Mouse (Mus musculus) frontal cortex, postnatal 25 days (tissue): Measurements from ENCODE around the gene Cdk5rap3.

Experiments
- DNase-seq, 2 experiments: peaks; one replicate each; pipeline ENCODE4 v3.0.0; 2022; ENCODE audit warnings: low spot score in 2 of 2

Gene Cdk5rap3

GRCm38 (mm10) chr11:96899449-96900306 is 16.6 kb downstream of the Cdk5rap3 start:
- no peak for DNase-seq

DNA sequence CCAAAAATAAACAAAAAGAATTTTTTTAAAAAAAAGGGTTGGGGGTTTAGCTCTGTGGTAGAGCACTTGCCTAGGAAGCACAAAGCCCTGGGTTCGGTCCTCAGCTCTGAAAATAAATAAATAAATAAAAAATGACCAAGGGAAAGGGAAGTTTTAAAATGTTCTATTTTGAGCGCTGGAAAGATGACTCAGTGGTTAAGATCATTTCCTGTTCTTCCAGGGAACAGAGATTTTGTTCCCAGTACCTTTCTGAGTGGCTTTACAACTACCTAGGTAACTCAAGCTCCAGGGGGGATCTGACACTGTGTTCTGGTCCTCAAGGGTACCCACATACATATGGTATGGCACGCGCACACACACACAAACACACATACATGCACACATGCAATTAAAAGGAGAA is 20.4 kb downstream of the Cdk5rap3 start:
- no peak for DNase-seq

GRCm38 (mm10) chr11:96893203-96893842 is 23.0 kb downstream of the Cdk5rap3 start:
- DNase-seq, result no peak

DNA sequence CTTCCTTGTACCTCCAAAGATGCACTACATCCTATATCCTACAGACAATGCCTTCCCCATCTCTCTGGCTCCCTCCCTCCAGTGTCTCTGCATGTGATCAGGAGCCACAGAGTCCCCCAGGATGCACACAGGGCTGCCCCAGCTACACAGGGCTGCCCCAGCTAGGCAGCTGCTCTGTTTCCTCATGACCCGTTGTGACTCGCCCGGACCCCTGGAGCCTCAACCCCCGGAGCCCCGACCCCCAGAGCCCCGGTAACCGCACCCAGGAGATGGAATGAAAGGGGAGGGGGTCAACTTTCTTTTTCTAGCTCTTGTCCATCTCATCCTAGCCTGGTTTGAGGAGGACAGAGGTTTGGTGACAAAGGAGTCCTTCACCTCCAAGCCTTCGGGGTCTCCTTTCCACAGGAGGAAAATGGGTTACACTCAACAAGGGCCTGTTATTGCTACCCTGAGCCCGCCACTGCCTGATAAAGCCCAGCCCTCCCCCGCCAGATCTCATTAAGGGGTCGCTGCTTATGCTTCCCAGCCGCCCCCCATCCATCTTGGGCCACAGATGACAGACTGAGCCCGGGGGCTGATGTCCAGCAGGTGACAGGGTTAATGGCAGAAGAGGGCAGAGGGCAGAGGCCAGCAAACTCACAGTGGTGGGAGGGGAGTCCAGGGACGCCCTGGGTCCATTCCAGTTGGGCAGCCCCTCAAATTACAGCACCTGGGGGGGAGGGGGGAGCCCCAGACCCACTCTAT is 24.3 kb downstream of the Cdk5rap3 start:
- DNase-seq, result no peak

DNA sequence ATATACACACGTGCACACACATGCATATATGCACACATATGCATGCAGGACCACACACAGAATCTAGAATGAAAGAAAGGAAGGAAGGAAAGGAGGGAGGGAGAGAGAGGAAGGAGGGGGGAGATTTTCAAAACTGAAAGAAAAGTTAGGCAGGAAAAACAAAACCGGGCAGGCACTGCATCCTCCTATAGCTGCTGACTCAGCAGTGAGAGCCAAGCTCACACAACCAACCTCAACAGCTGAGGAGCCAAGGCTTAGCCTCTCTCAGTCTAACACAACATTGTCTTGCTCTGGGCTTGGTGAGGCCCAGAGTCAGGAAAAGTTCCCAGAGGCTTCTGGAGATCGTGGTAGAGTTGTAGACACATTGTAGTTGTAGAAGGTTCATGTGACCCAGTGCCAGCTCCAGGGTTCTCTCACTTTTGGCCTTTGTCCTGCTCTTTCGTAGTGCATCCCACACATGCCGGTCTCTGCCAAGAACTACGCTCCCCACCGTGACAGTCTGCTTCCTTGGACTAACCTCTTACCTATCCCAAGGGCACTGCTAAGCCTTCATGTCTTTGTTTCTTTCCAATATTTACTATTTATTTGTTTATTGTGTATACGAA is 29.3 kb downstream of the Cdk5rap3 start:
- DNase-seq, result no peak

GRCm38 (mm10) chr11:96885901-96886340 is 30.4 kb downstream of the Cdk5rap3 start:
- no peak for DNase-seq

- DNase-seq, result no peak
Observed at GRCm38 (mm10) chr11:96880296-96880695, 36.0 kb downstream of the Cdk5rap3 start.

- DNase-seq, result no peak
Observed at GRCm38 (mm10) chr11:96879359-96879758, 36.9 kb downstream of the Cdk5rap3 start.

DNA sequence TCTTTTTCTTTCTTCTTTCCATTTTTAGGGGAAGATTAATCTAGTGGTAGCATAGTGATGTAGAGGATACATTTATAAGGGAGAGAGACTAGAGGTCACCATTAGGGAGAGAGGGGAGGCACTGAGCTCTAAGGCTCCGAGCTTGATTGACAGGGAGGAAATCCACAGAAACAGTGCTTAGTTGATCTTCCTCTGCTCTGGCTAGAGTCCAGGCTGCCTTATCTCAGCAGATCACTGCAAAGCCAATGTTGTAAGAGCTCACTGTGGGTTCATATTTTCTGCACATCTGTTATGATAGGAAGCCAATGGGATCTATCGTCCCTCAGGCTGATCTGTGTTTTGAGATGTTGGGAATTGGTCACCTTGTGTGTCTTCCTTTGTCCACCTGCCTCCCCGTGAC is 37.6 kb downstream of the Cdk5rap3 start:
- DNase-seq, result no peak

DNA sequence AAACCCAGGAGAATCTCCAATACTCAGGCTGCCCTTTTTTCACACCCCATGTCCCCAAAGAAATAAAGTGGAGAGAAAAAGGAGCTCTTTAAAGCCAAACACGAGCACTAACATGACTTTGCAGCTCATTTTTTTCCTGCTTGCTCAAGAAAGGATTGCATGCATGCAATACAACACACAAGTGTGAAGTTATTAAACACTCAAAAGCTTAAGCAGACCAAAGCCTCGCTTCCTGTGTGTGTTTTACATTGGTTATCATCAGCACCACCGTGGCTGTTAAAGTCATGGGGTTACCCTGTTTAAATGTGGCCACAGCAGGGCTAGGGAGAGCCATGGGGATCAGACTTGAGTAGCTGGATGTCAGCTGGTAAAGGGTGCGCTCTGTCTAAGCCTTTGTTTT is 39.2 kb downstream of the Cdk5rap3 start:
- no peak for DNase-seq

GRCm38 (mm10) chr11:96876300-96877040 is 39.8 kb downstream of the Cdk5rap3 start:
- DNase-seq, result peak in 1 of 2 experiments; percentile 17

GRCm38 (mm10) chr11:96875745-96876144 is 40.6 kb downstream of the Cdk5rap3 start:
- peak; percentile 56 to 80 for DNase-seq

DNA sequence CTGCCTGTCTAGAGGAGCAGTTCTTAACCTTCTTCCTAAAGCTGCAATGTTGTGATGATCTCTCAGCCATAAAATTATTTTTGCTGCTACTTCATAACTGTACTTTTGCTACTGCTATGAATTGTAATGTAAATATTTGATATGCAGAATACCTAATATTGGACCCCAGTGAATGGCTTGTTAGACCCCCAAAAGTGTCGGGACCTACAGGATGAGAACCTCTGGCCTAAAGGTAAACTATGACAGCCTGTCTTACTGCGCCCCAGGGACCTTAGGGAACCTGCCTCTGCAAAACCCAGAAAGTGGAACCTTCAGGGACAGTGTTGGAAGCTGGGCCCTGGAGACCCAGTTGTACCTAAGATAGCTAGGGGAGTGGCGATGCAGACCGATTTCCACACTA is 41.0 kb downstream of the Cdk5rap3 start:
- DNase-seq, result no peak

DNA sequence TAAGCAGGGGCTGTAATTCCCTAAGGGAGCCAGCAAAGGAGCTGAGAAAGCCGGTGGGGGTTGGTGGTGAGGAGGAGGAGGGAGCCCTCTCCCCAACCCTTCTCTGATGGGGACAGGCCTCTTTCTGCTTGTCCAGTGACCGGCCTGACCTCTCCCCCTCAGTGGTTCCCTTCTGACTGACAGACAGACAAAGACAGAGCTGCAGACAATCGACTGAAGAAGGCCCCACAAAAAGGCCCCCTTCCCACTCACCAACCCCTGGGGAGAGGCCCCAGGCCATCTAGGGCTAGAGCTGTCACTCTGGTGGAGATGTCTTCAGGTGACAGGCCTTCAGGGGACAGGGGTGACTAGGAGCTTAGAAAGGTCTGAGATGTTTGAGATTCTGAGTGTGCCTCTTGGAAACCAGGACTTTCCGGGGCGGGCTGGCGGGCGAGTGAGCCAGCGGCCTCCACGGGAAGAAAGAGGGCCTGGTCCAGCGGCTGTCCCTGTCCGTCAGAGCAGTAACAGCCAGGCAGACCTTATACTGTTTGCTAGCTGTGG is 42.6 kb downstream of the Cdk5rap3 start:
- DNase-seq, result no peak

DNA sequence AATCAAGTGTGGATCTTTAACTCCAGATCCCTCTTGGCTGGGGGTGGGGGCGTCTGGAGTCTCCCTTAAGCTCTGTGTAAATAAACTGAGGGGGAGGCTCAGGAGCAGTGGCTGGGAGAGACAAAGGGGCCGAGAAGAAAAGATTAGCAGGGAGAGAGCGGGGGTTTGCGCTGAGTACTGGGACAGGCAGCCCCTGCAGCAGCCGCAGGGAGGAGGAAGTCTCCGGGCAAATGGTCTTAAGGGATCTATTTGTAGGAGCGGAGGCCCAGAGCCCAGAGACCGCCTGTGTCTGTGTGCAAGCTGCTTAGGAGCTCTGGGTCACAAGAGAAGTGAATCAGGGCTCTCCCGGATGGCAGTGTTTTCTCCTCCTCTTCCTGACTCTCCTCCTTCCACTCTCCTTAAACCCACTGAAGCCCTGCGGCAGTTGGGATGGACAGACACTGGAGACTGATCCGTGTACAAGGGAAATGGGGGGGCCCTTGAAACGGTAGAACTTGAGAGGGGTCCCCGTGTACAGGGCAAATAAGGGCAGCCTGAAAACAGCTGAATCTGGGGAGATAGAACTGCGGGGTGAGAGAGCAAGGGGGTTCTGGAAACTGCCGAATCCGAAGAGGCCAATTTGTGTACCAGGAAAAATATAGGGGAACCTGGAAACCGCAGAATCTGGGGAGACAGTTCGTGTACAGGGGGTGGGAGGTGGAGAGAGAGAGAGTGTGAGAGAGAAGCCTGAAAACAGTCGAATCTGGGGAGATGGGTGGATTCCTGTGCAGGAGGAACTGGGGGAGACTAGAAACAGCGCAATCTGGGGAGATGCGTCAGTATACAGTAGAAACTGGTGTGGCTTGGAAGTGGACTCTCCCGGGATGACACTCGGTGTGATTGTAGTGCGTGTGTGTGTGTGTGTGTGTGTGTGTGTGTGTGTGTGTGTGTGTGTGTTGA is 43.6 kb downstream of the Cdk5rap3 start:
- no peak for DNase-seq

DNA sequence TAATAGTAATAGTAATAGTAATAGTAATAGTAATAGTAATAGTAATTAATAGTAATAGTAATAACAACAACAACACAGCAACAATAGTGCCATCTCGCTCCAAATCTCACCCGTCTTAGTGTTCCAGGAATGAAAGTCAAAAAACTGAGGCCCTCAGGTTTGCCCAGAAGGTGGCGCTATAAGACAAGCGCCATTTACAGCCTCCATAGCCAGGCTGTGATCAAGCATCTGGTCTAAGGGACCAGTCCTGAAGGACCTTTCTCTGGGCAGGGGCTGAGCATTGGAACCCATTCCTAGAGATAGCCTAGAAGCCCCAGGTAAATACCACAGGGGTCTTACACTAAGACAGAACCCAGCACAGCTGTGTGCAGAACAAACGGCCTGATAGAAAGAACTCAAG is 49.1 kb downstream of the Cdk5rap3 start:
- peak; percentile 66 for DNase-seq

DNA sequence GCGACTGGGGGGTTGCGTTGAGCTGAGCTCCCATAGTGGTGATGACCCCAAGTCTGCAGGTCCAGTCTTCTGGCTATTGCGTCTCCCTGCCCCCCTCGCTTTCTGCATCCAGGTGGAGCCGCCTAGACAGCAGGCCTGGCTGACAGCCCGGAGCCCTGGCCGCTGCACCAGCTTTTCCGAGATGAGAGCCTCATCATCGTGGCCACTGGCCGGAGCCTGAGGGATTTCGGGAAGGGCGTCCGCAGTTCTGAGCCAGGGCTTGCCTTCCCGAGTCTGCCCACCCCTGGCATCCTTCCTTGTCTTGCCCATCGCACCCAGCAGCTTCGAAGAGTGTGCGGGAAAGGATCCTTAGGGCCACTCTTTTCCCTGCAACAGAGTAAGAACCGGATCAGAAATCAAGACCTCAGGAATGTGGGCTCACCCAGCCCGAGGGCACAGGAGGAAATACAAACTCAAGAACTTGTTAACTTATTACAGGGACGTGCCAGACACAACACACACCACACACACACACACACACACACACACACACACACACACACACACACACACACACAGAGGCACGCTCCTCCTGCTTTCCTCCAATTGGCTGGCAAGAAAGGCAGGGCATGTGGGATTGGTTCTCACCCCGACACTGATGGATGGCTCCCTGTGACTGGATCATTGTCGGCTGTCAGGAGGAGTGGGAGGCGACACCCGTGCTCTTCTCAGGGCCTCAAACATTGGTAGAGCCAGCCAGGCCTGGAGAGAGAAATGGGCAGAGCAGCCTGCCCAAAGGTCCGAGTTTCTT is 52.9 kb downstream of the Cdk5rap3 start:
- no peak for DNase-seq

DNA sequence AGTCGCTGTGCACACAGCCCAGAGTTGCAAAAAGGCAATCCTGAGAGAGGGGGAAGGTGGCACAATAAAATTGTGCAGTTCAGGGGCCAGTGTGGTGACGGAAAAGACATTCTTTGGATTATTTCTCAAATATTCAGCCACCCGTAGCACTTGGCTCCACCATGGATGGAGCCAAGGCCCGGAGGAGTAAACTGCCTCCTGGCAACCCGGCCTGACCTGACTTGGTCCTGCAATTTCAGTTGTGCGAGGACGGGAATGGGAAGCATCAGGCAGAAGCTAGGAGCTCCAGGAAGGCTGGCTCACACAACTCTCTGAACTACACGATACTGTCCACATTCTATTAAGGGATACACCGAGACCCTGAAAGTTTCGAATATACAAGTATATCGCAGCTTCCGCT is 53.8 kb downstream of the Cdk5rap3 start:
- no peak for DNase-seq

- DNase-seq, result peak; percentile 81 to 96
Observed at GRCm38 (mm10) chr11:96861878-96862289, 54.4 kb downstream of the Cdk5rap3 start.
